Mouse (Mus musculus) forebrain, embryonic 11.5 days (tissue): Measurements from ENCODE around the gene Psen2. TPM values are rescaled to one million over a fixed set of nuclear protein-coding genes. Genes with fewer than 3 reads are reported as not detected.
A peak's percentile ranks its signal among the peaks of the same experiment; 100 is the strongest.

Experiments used
- ATAC-seq: fragments of 200-750 bp; cut with Nextera tagmentation; replicated peaks from 2 replicates; pipeline ENCODE4 v1.8.0; 2017; ENCODE audit warnings: moderate TSS enrichment; ENCODE audit not compliant: low FRiP score
- DNase-seq: peaks from one replicate; pipeline ENCODE4 v3.0.0-alpha.2; 2017; ENCODE audit warnings: low spot score
- H3K27ac ChIP-seq: fragments of 300-500 bp; sonication (generic); 2 replicates; pipeline ENCODE4 v1.5.1; 2014; ENCODE audit warnings: low read depth, low read length
- H3K27me3 ChIP-seq: fragments of 300-500 bp; sonication (generic); 2 replicates; pipeline ENCODE4 v1.6.1; 2014; ENCODE audit warnings: mild to moderate bottlenecking, low read length, mixed read lengths; ENCODE audit not compliant: control insufficient read depth, insufficient read depth
- H3K36me3 ChIP-seq: fragments of 300-500 bp; sonication (generic); 2 replicates; pipeline ENCODE4 v1.6.1; 2014; ENCODE audit warnings: mild to moderate bottlenecking, low read length, moderate library complexity, mixed read lengths; ENCODE audit not compliant: control insufficient read depth, insufficient read depth
- H3K4me1 ChIP-seq: fragments of 300-500 bp; sonication (generic); replicated peaks from 2 replicates; pipeline ENCODE4 v1.6.1; 2014; ENCODE audit warnings: low read length, mixed read lengths; ENCODE audit not compliant: control insufficient read depth, insufficient read depth
- H3K4me2 ChIP-seq: fragments of 300-500 bp; sonication (generic); 2 replicates; pipeline ENCODE4 v1.6.1; 2014; ENCODE audit warnings: low read depth, mild to moderate bottlenecking, low read length, moderate library complexity, mixed read lengths; ENCODE audit not compliant: severe bottlenecking
- H3K4me3 ChIP-seq: fragments of 300-500 bp; sonication (generic); 2 replicates; pipeline ENCODE4 v1.5.1; 2014; ENCODE audit warnings: low read depth, low read length
- H3K9ac ChIP-seq: fragments of 300-500 bp; sonication (generic); 2 replicates; pipeline ENCODE4 v1.6.1; 2014; ENCODE audit warnings: low read length
- H3K9me3 ChIP-seq: fragments of 300-500 bp; sonication (generic); 2 replicates; pipeline ENCODE4 v1.6.1; 2016; ENCODE audit warnings: low read length, mixed read lengths; ENCODE audit not compliant: control insufficient read depth
- WGBS: fragments of 180-500 bp; shearing (Covaris S2); extraction: QIAGEN DNeasy Blood & Tissue Kit; methylation state at CpG from one replicate; pipeline ENCODE4 v1.1.7; 2014; 5-methylcytosine and 5-hydroxymethylcytosine counted together
- polyA plus RNA-seq: library from polyadenylated mRNA; unstranded; fragments of >200 nt; fragmentation: Nextera tagmentation; extraction: Ambion mirVana; gene quantifications from 2 replicates; pipeline ENCODE4 v1.2.1, GENCODE M21; 2014

The Psen2 gene
- polyA plus RNA-seq, 1 experiment from 2014 or later: 5.7 TPM

- 33% methylated on average over 9 of the region's 9 CpGs for WGBS
- no peaks in the 10 kb centered on the region for H3K27me3 ChIP-seq
- no peaks in the 10 kb centered on the region for H3K9me3 ChIP-seq
- ATAC-seq (no peak), DNase-seq (no peak)
- H3K4me3 ChIP-seq: peak overlapping the region; percentile 60
- no peak overlapping the region for H3K27ac ChIP-seq
- peaks cover 4% of the 10 kb centered on the region for H3K4me1 ChIP-seq
- H3K9ac ChIP-seq: peak overlapping the region; percentile 29; the same call in 1 of the 2 replicates
- H3K36me3 ChIP-seq: no peaks in the 10 kb centered on the region
- H3K4me2 ChIP-seq: peak overlapping the region; percentile 96
Measured at GRCm38 (mm10) chr1:180194781-180195471, 68.3 kb downstream of the Psen2 start.

GRCm38 (mm10) chr1:180194048-180194447 is 69.2 kb downstream of the Psen2 start:
- ATAC-seq: no peak
- H3K4me1 ChIP-seq: peaks cover 4% of the 10 kb centered on the region
- no peaks in the 10 kb centered on the region for H3K9me3 ChIP-seq
- no peak overlapping the region for H3K27ac ChIP-seq
- WGBS: 84% methylated on average over 9 of the region's 9 CpGs
- no peak overlapping the region for H3K4me3 ChIP-seq
- no peaks in the 10 kb centered on the region for H3K36me3 ChIP-seq
- no peak for DNase-seq
- no peak overlapping the region for H3K9ac ChIP-seq
- H3K27me3 ChIP-seq: no peaks in the 10 kb centered on the region
- H3K4me2 ChIP-seq: no peak overlapping the region

- 87% methylated on average over 8 of the region's 8 CpGs for WGBS
- no peak overlapping the region for H3K4me3 ChIP-seq
- no peaks in the 10 kb centered on the region for H3K9me3 ChIP-seq
- no peak overlapping the region for H3K27ac ChIP-seq
- DNase-seq (no peak), ATAC-seq (no peak)
- no peak overlapping the region for H3K4me2 ChIP-seq
- H3K27me3 ChIP-seq: no peaks in the 10 kb centered on the region
- peaks cover 4% of the 10 kb centered on the region for H3K4me1 ChIP-seq
- H3K9ac ChIP-seq: no peak overlapping the region
- H3K36me3 ChIP-seq: no peaks in the 10 kb centered on the region
Measured at GRCm38 (mm10) chr1:180193391-180193935, 69.8 kb downstream of the Psen2 start.

GRCm38 (mm10) chr1:180192866-180193265 is 70.4 kb downstream of the Psen2 start:
- Histone ChIP-seq H3K4me1 (peaks cover 4% of the 10 kb centered on the region), H3K4me3 (no peak overlapping the region), H3K27ac (no peak overlapping the region), H3K27me3 (no peaks in the 10 kb centered on the region), H3K4me2 (no peak overlapping the region), H3K36me3 (no peaks in the 10 kb centered on the region), H3K9me3 (no peaks in the 10 kb centered on the region), H3K9ac (no peak overlapping the region)
- WGBS: 59% methylated on average over 4 of the region's 4 CpGs
- ATAC-seq: no peak
- DNase-seq: no peak

- H3K9ac ChIP-seq: no peak overlapping the region
- H3K9me3 ChIP-seq: no peaks in the 10 kb centered on the region
- H3K27me3 ChIP-seq: no peaks in the 10 kb centered on the region
- no peak overlapping the region for H3K4me3 ChIP-seq
- ATAC-seq: no peak
- H3K4me2 ChIP-seq: no peak overlapping the region
- no peaks in the 10 kb centered on the region for H3K36me3 ChIP-seq
- DNase-seq: no peak
- peaks cover 4% of the 10 kb centered on the region for H3K4me1 ChIP-seq
- 78% methylated on average over 7 of the region's 7 CpGs for WGBS
- no peak overlapping the region for H3K27ac ChIP-seq
Measured at GRCm38 (mm10) chr1:180191651-180192220, 71.5 kb downstream of the Psen2 start.

GRCm38 (mm10) chr1:180191112-180191511 is 72.1 kb downstream of the Psen2 start:
- no peak overlapping the region for H3K9ac ChIP-seq
- 88% methylated on average over 8 of the region's 8 CpGs for WGBS

GRCm38 (mm10) chr1:180188951-180189350 is 74.3 kb downstream of the Psen2 start:
- WGBS: 87% methylated on average over 4 of the region's 4 CpGs
- no peaks in the 10 kb centered on the region for H3K36me3 ChIP-seq

More at GRCm38 (mm10) chr1:180191112-180191511, 72.1 kb downstream of the Psen2 start:
- Histone ChIP-seq H3K36me3 (no peaks in the 10 kb centered on the region), H3K27me3 (no peaks in the 10 kb centered on the region), H3K4me3 (no peak overlapping the region), H3K9me3 (no peaks in the 10 kb centered on the region), H3K27ac (no peak overlapping the region), H3K4me2 (no peak overlapping the region), H3K4me1 (peaks cover 4% of the 10 kb centered on the region)
- no peak for DNase-seq
- ATAC-seq: no peak

GRCm38 (mm10) chr1:180186371-180186770 is 76.9 kb downstream of the Psen2 start:
- Histone ChIP-seq H3K4me2 (no peak overlapping the region), H3K27me3 (no peaks in the 10 kb centered on the region), H3K4me1 (no peaks in the 10 kb centered on the region), H3K9ac (no peak overlapping the region), H3K36me3 (no peaks in the 10 kb centered on the region), H3K4me3 (no peak overlapping the region), H3K9me3 (no peaks in the 10 kb centered on the region), H3K27ac (no peak overlapping the region)
- WGBS: 91% methylated on average over 3 of the region's 3 CpGs
- DNase-seq (no peak), ATAC-seq (no peak)

More at GRCm38 (mm10) chr1:180188951-180189350, 74.3 kb downstream of the Psen2 start:
- no peak for DNase-seq
- Histone ChIP-seq H3K27ac (no peak overlapping the region), H3K4me2 (no peak overlapping the region), H3K9me3 (no peaks in the 10 kb centered on the region), H3K9ac (no peak overlapping the region), H3K4me3 (no peak overlapping the region), H3K4me1 (no peaks in the 10 kb centered on the region), H3K27me3 (no peaks in the 10 kb centered on the region)
- ATAC-seq: no peak
